Mouse (Mus musculus) liver, embryonic 15.5 days (tissue): ENCODE results near the gene Atp13a5. TPM values are rescaled to one million over a fixed set of nuclear protein-coding genes. Genes with fewer than 3 reads are reported as not detected.
A peak's percentile ranks its signal among the peaks of the same experiment; 100 is the strongest.

Experiments used
- ATAC-seq: fragments of 200-750 bp; cut with Nextera tagmentation; 2 replicates; pipeline ENCODE4 v1.8.0; 2017; ENCODE audit warnings: moderate number of reproducible peaks, mild to moderate bottlenecking, moderate library complexity; ENCODE audit not compliant: insufficient read depth
- H3K27ac ChIP-seq: fragments of 300-500 bp; sonication (generic); replicated peaks from 2 replicates; pipeline ENCODE4 v1.5.1; 2015; ENCODE audit warnings: mild to moderate bottlenecking, inconsistent platforms
- H3K27me3 ChIP-seq: fragments of 300-500 bp; sonication (generic); 2 replicates; pipeline ENCODE4 v1.6.1; 2015; ENCODE audit warnings: mild to moderate bottlenecking, inconsistent platforms
- H3K36me3 ChIP-seq: fragments of 300-500 bp; sonication (generic); replicated peaks from 2 replicates; pipeline ENCODE4 v1.6.1; 2015; ENCODE audit warnings: moderate library complexity, mild to moderate bottlenecking, inconsistent platforms
- H3K4me1 ChIP-seq: fragments of 300-500 bp; sonication (generic); replicated peaks from 2 replicates; pipeline ENCODE4 v1.6.1; 2015; ENCODE audit warnings: inconsistent platforms
- H3K4me2 ChIP-seq: fragments of 300-500 bp; sonication (generic); 2 replicates; pipeline ENCODE4 v1.6.1; 2015; ENCODE audit warnings: moderate library complexity, mild to moderate bottlenecking, inconsistent platforms
- H3K4me3 ChIP-seq: fragments of 300-500 bp; sonication (generic); replicated peaks from 2 replicates; pipeline ENCODE4 v1.5.1; 2015; ENCODE audit warnings: mild to moderate bottlenecking, inconsistent platforms
- H3K9ac ChIP-seq: fragments of 300-500 bp; sonication (generic); 2 replicates; pipeline ENCODE4 v1.6.1; 2015; ENCODE audit warnings: moderate library complexity, mild to moderate bottlenecking, inconsistent platforms
- H3K9me3 ChIP-seq: fragments of 300-500 bp; sonication (generic); replicated peaks from 2 replicates; pipeline ENCODE4 v1.6.1; 2016; ENCODE audit warnings: inconsistent platforms
- WGBS: fragments of 180-500 bp; shearing (Covaris S2); methylation state at CpG from one replicate; pipeline ENCODE4 v1.1.7; 2015; ENCODE audit warnings: mixed read lengths; ENCODE audit not compliant: insufficient replicate concordance; 5-methylcytosine and 5-hydroxymethylcytosine counted together
- polyA plus RNA-seq: library from polyadenylated mRNA; unstranded; fragments of >200 nt; fragmentation: Nextera tagmentation; extraction: Ambion mirVana; gene quantifications from 2 replicates; pipeline ENCODE4 v1.2.1, GENCODE M21; 2015

The Atp13a5 gene
- polyA plus RNA-seq, 1 experiment from 2014 or later, result 0.02 TPM

DNA sequence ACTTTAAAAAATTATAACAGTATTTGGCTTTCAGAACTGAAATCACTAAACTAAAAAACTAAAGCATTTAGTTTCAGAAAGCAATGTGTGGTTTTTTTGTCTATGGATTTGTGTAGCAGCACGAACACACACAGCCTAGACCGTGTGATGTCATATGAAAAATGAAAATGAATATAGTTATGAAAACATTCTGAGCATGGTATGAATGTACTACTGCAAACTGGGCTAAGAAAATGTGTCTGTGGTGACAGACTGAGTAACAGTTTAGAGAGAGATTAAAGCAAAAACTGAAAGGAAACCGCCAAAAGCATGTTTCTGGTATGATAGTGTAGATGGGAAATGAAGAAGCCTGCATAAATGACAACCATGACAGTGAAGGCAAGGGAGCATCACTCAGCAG, 57.8 kb downstream of the Atp13a5 start:
- ATAC-seq, result no peak
- no peaks in the 10 kb centered on the region for H3K36me3 ChIP-seq
- no peaks in the 10 kb centered on the region for H3K4me1 ChIP-seq
- H3K4me3 ChIP-seq, result no peak overlapping the region
- H3K27me3 ChIP-seq, result no peaks in the 10 kb centered on the region
- H3K27ac ChIP-seq, result no peak overlapping the region
- H3K9me3 ChIP-seq, result no peaks in the 10 kb centered on the region
- H3K9ac ChIP-seq, result no peak overlapping the region
- 59% methylated on average over 3 of the region's 3 CpGs for WGBS
- H3K4me2 ChIP-seq, result no peak overlapping the region

DNA sequence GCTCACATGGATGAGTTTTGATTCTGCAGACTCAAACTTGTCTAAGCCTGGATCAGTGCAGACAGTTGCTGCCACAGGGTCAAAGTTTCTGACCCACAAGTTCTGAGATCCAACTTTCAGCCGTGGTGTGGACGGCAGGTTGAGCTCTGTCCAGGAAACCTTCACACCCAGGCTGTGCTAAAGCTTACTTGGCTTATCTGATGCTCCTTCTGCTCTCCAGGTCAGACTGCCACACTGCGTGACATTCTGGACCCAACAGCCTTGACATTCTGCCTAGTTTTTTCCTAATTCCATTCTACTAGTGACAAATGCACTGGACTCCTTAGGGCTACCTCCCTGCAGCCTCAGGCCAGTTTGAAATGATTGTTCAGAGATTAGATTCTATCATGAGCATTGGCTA, 63.1 kb downstream of the Atp13a5 start:
- H3K4me3 ChIP-seq, result no peak overlapping the region
- no peaks in the 10 kb centered on the region for H3K4me1 ChIP-seq
- ATAC-seq, result no peak
- no peak overlapping the region for H3K27ac ChIP-seq
- H3K9me3 ChIP-seq, result no peaks in the 10 kb centered on the region
- 68% methylated on average over 3 of the region's 3 CpGs for WGBS
- H3K27me3 ChIP-seq, result no peaks in the 10 kb centered on the region
- no peak overlapping the region for H3K4me2 ChIP-seq
- H3K36me3 ChIP-seq, result no peaks in the 10 kb centered on the region
- no peak overlapping the region for H3K9ac ChIP-seq

DNA sequence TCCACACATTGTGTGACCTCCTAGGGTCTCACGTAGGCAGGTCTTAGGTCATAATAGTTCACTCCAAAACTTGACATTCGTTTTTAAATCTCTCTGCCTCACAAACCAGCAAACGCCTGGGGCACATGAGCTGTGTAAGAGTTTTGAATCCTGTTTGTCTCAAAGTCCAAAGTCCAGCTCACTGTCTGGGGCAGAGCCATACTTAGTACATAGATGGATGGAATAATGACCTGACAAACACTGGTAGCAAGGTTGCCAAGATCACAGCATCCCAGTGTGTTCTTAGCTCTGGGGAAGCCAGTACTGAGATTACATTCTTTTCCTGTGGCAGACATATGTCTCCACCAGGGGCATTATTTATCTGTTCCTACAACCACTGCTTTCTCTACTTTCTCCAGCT, 63.5 kb downstream of the Atp13a5 start:
- H3K27me3 ChIP-seq, result no peaks in the 10 kb centered on the region
- H3K36me3 ChIP-seq, result no peaks in the 10 kb centered on the region
- 45% methylated on average over 3 of the region's 3 CpGs for WGBS
- no peak overlapping the region for H3K4me2 ChIP-seq
- H3K4me3 ChIP-seq, result no peak overlapping the region
- H3K9ac ChIP-seq, result no peak overlapping the region
- ATAC-seq, result no peak
- no peaks in the 10 kb centered on the region for H3K9me3 ChIP-seq
- no peak overlapping the region for H3K27ac ChIP-seq
- no peaks in the 10 kb centered on the region for H3K4me1 ChIP-seq

DNA sequence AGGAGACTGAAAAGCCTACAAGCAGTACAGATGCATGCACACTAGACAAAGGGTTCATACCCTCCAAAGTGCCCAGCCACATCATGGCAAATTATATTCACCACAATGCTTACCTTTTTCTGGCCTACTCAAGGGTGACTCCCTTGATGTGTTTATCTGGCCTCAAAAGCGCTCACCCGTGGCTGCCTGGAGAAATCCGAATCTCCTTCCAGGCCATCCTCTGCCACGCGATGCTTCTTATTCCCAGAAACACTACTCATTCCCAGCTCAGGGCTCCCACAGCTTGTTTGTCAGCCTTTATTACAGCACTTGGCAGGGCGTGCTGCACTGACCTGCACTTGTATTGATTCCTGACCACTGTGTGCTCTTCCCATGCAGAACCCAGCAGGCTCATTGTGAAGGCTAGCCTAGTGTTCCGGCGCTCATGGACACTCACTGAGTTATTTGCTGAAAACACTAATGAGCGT, 80.9 kb downstream of the Atp13a5 start:
- no peak overlapping the region for H3K4me3 ChIP-seq
- no peak overlapping the region for H3K4me2 ChIP-seq
- no peak overlapping the region for H3K27ac ChIP-seq
- H3K4me1 ChIP-seq, result no peaks in the 10 kb centered on the region
- ATAC-seq, result no peak
- no peaks in the 10 kb centered on the region for H3K36me3 ChIP-seq
- no peak overlapping the region for H3K9ac ChIP-seq
- no peaks in the 10 kb centered on the region for H3K9me3 ChIP-seq
- no peaks in the 10 kb centered on the region for H3K27me3 ChIP-seq
- WGBS, result 68% methylated on average over 9 of the region's 9 CpGs

DNA sequence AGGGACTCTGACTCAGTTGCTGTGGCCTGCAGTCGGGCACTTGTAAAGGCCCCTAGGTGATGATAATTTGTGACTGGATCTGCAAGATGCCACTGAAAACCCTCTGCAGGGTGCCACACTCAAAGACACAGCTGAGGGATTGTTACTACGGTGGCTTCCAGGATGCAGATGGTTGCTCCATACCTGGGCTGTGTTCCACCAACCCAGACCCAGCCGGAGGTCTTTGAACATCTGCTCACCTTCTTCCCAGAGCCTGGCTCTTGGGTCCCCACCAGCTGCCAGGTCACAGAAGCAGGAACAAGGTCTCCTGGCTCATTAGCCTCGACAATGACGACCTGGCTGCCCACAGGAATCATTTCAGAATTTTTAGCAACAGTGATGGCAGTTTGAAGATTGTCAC, 97.8 kb downstream of the Atp13a5 start:
- Histone ChIP-seq H3K9me3 (no peaks in the 10 kb centered on the region), H3K4me1 (no peaks in the 10 kb centered on the region), H3K4me3 (no peak overlapping the region), H3K27ac (no peak overlapping the region), H3K9ac (no peak overlapping the region), H3K36me3 (no peaks in the 10 kb centered on the region), H3K27me3 (no peaks in the 10 kb centered on the region), H3K4me2 (no peak overlapping the region)
- no peak for ATAC-seq
- 54% methylated on average over 5 of the region's 5 CpGs for WGBS

DNA sequence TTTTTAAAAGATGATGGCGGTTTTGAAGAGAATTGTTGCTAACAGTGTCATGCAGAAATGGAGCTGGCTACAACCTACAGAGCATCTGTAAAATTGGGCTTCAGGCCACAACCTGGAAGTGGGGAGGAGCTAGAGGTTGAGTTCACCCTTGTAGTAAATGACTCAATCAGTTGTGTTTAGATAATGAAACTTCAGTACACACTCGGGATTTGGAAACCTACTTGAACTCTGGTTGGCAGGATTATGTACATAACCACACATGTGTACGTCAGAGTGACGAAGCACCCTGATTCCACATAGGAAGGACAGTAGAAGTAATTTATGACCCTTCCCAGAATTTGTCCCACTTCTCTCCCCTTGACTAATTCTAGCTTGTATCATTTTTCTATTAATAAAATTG, 124.2 kb downstream of the Atp13a5 start:
- Histone ChIP-seq H3K4me2 (no peak overlapping the region), H3K27me3 (no peaks in the 10 kb centered on the region), H3K9me3 (no peaks in the 10 kb centered on the region), H3K4me3 (no peak overlapping the region), H3K36me3 (no peaks in the 10 kb centered on the region), H3K27ac (no peak overlapping the region), H3K4me1 (no peaks in the 10 kb centered on the region), H3K9ac (no peak overlapping the region)
- 59% methylated on average over 4 of the region's 4 CpGs for whole genome bisulfite sequencing
- ATAC-seq, result no peak

DNA sequence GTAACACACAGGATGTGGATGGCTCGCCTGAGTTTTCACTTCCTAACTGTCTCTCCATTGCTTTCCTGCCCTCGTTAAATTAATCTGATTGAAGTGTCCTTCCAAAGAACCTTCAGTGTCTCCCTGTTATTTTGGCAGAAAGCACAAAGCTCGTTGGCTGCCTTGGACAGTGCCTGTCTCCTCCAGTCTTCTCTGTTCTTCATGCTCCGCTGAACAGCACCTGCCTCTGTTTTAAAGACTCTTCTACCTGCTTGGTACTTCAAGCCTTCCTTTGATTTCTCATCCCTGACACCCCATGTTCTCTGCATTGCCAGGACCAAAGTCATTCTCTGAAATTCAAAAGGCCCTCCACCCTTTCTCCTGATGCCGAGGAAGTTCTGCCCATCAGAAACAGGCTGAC, 142.6 kb downstream of the Atp13a5 start:
- H3K9ac ChIP-seq, result no peak overlapping the region

DNA sequence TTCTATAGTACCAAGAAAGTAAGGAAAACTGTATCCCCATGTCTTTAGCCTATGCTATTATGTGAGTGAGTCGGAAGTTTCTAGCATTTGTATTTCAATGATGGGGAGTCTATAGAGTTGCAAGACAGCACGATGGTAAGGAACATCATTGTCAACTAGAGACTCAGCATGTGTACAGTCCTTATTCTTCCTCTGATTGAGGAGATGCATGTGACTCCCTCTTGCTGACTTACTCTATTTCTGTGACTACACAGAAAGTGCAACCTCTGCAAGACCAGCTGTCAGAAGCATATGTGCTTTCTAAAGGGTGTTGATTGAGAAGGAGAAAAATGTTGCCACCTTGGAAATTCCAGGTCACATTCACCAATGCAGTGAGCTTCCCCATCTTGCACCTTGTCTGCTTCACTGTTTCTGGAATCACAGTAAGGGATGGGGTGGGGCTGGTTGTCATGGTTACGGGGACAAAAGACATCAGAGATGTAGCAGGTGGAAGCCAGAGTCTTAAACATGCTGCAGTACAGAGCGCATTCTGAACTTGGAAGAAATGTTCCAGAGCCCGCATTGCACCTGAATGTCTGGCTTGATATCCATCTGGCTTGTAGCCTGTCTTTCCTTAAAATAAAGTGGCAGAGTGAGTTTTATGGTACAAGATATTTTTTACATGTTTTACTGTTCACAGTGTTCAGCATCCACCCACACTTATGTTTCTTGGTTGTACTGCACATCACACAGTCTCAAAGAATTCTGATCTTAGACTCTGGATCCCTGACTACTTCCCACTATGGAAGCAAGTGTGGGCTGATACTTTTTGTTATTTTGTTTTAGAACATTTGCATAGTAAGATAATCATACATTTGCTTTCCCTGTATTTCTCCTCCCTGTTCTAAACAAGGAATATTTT, 161.9 kb downstream of the Atp13a5 start:
- Histone ChIP-seq H3K27ac (no peak overlapping the region), H3K9me3 (no peaks in the 10 kb centered on the region), H3K36me3 (no peaks in the 10 kb centered on the region), H3K4me1 (no peaks in the 10 kb centered on the region), H3K4me3 (no peak overlapping the region), H3K4me2 (no peak overlapping the region), H3K27me3 (no peaks in the 10 kb centered on the region), H3K9ac (no peak overlapping the region)
- WGBS, result 66% methylated on average over 5 of the region's 5 CpGs
- no peak for ATAC-seq

More for the DNA sequence above, 142.6 kb downstream of the Atp13a5 start:
- Histone ChIP-seq H3K9me3 (no peaks in the 10 kb centered on the region), H3K4me3 (no peak overlapping the region), H3K36me3 (no peaks in the 10 kb centered on the region), H3K4me1 (no peaks in the 10 kb centered on the region), H3K27me3 (no peaks in the 10 kb centered on the region), H3K4me2 (no peak overlapping the region), H3K27ac (no peak overlapping the region)
- no peak for ATAC-seq
- WGBS, result 57% methylated on average over 5 of the region's 5 CpGs

DNA sequence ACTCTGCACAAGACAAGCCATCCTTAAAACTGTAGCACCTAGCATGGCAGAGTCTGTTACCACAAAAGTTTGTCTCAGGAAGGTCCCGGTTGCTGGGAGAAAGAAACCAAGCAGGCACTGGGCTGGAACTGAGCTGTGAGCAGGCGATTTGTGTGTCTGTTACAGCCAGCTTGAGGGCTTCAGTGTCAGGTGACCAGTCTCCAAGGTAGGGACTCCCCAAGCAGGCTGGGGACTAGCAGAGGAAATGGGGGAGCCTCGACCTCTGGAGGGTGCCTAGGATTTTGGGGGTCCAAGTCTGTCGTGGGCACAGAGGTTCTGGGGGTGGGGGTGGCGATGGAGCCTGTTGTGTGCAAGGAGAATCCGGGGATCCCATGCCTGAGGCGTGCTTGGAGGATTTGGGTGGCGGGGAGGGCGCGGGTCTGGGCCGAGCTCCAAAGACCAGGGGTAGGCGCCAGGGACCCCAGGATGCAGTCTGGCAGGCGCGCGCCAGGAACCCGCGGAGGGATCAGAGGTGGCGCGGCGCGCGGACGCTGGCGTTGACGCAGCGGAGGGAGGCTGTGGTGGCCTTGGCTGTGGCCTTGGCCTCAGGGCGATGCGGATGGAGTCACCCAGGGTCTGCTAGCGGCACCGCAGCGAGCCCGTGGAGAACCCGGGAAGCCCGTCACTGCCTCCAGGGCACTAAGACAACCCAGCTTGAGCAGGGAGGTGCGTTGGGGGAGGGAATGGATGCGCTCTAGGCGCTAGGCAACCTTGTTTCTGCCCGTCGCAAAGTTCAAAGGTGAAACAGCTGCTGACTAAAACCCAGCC, 168.7 kb downstream of the Atp13a5 start, which contains the start of gene Hrasls:
Gene Hrasls (plus strand): TSS at position 91 of the 807 bp plus-strand sequence.
- Histone ChIP-seq H3K4me2 (peak within 1 kb of the TSS; percentile 40), H3K9ac (no peak within 1 kb of the TSS)
- no peak for ATAC-seq

DNA sequence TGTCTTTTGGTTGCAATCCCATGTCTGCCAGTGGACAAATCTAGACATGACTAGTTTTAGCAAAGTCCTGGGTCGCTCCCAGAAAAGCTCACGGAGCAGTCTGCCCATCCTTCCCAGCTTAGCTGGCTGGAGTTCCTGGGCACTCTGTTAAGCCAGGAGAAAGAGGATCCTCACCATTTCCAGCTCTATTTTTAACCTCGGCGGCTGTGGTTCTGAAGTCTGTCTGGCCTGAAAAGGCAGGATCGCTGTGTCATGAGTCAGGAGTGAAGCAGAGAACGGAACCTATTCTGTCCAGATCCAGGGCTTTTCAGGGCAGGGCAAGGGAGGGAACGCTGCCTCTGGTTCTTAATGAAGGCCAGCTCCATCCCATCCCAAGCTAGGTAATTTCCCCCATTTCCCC, 169.7 kb downstream of the Atp13a5 start:
- Histone ChIP-seq H3K9me3 (no peaks in the 10 kb centered on the region), H3K4me2 (no peak overlapping the region), H3K36me3 (no peaks in the 10 kb centered on the region), H3K4me1 (no peaks in the 10 kb centered on the region; the same call in 1 of the 2 replicates), H3K4me3 (no peak overlapping the region), H3K27ac (no peak overlapping the region), H3K27me3 (peaks cover 20% of the 10 kb centered on the region), H3K9ac (no peak overlapping the region)
- ATAC-seq, result no peak
- 58% methylated on average over 7 of the region's 7 CpGs for WGBS

More for the DNA sequence above, 168.7 kb downstream of the Atp13a5 start, which contains the start of gene Hrasls:
- Histone ChIP-seq H3K27ac (no peak within 1 kb of the TSS), H3K4me3 (peak within 1 kb of the TSS; percentile 10; the same call in 1 of the 2 replicates), H3K9me3 (no peaks in the 10 kb centered on the region), H3K36me3 (no peaks in the 10 kb centered on the region), H3K4me1 (no peaks in the 10 kb centered on the region; the same call in 1 of the 2 replicates), H3K27me3 (peaks cover 20% of the 10 kb centered on the region)
- 3% methylated on average over 39 of the region's 39 CpGs for WGBS

DNA sequence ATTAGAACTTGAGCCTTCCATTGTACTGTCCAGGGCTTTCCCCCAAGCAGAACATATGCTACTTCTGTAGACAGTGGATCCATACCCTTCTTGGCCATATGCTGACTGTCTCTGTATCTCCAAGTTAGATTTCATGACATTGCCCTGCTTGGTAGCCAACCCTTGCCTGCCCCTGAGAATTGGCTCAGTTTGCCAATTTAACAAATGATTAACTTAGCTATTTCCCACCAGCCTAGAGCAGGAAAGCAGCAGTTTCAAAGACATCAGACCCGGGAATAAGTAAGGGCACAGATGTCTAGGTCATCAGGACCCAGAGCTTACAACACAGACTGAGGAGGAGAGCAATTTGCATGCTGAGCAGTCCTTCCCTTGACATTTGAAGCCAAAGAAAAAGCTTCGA, 173.0 kb downstream of the Atp13a5 start:
- Histone ChIP-seq H3K27ac (no peak overlapping the region), H3K4me3 (no peak overlapping the region), H3K4me2 (no peak overlapping the region), H3K9ac (no peak overlapping the region), H3K4me1 (no peaks in the 10 kb centered on the region; the same call in 1 of the 2 replicates), H3K9me3 (no peaks in the 10 kb centered on the region), H3K27me3 (peaks cover 15% of the 10 kb centered on the region), H3K36me3 (no peaks in the 10 kb centered on the region)
- ATAC-seq, result no peak
- WGBS, result 24% methylated on average over 2 of the region's 2 CpGs
